Mouse (Mus musculus) erythroblast, adult 5-6 weeks (primary cell): Measurements from ENCODE around the gene Nmrk2. TPM values are rescaled to one million over a fixed set of nuclear protein-coding genes. Genes with fewer than 3 reads are reported as not detected.
"Not testable (repeated sequence)": the region's sequence is repeated elsewhere in the genome, so short reads cannot be mapped to it uniquely, and the experiment has no call there.

Experiments
- ATAC-seq: replicated peaks from 2 replicates; pipeline ENCODE4 v1.8.0; 2016; ENCODE audit warnings: moderate number of reproducible peaks, mild to moderate bottlenecking, moderate TSS enrichment, inconsistent platforms; ENCODE audit not compliant: poor library complexity, low FRiP score, severe bottlenecking
- total RNA-seq, 2 experiments: library from RNA; stranded (forward) in 1 of 2; stranded (reverse) in 1 of 2; fragments of 150-400 nt in 1 of 2; fragments of 200-764, 138-1000 nt in 1 of 2; gene quantifications; 2 replicates each; pipeline versions ENCODE4 v1.2.3 to v1.2.4; 2015 to 2017; ENCODE audit warnings: low replicate concordance in 2 of 2

The Nmrk2 gene
- total RNA-seq, 2 experiments from 2014 or later: not detected

DNA sequence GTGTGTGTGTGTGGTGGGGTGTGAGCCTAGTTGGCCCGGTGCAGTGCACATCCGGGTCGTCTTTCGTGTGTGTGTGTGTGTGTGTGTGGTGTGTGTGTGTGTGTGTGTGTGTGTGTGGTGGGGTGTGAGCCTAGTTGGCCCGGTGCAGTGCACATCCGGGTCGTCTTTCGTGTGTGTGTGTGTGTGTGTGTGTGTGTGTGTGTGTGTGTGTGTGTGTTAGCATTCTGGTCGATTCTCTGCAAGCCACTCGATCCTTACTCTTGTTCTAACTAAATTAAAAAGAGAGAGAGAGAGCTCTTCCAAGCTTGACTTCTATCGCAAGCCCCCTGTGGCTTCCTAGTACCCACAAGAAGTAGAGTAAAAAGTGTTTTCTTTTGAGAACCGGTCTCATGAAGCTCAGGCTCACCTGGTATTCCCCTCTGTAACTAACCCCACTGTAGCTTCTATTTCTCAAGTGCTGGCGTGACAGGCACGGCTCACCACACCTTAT is 32.4 kb downstream of the Nmrk2 start:
- not testable (repeated sequence) for ATAC-seq

DNA sequence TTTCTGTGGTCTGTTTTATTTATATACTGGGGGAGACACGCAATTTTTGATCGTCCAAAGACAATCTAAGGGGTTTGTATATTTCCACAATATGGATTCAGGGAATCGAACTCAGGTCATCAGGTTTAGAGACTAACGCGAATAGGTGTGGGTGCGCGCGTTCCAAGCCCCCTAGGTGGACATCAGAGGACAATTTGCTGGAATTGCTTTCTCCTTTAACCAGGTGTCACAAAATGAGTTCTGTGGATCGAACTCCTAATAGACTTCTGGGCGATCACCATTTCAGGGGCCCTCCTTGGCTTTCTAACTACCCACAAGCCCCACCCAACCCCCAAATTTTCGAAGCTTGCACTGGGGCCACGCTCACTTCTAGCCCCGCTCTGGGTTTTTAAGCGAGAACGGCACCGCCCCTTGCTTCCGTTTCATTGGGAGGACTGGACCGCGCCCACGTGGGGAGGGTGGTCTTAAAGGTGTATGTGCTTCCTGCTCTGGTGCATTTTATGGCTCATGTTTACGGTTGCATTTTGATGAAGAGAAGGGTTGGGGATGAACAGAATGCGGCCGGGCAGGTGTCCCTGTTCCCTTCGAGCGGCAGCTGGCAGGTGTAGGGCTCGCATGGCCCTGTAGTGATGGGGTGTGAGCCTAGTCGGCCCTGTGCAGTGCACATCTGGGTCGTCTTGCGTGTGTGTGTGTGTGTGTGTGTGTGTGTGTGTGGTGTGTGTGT is 33.2 kb downstream of the Nmrk2 start:
- ATAC-seq: peak; percentile 63

DNA sequence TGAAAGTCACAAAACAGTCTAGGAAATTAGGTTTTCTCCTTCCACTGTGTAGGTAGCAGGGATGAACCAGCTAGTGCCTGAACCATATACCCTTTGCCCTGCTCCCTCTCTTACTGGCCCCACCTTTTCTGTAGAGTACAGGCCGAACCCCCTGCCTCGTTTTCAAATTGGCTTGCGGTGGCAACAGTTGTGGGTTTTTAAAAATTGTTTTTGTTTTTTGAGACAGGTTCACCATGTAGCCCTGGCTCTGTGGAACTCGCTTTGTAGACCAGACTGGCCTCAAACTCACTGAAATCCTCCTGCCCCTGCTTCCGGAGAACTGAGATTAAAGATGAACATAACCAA is 33.8 kb downstream of the Nmrk2 start:
- ATAC-seq: peak; percentile 45

- peak; percentile 93 for ATAC-seq
These were observed 34.4 kb downstream of the Nmrk2 start, which contains the start of gene Pias4 for GRCm38 (mm10) chr10:81167200-81168086. TSS of gene Pias4 (minus strand) at chr10:81167923.

- no peak for ATAC-seq
These were observed 36.7 kb downstream of the Nmrk2 start for GRCm38 (mm10) chr10:81165118-81165517.

DNA sequence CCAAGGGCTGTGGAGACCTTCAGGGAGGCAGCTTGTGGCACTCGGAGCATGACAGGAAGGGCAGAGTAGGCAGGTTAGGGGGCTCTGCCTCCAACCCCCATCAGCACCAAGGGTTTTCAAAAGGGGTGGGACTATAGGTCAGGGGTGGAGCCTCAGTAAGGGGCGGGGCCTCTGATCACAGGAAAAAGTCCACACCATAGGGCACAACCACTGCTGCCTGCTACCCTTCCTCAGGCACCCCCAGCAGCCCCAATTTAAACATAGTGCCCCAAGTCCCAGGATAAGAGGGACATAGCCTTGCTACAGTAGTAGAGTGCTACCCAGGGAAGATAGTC is 39.6 kb downstream of the Nmrk2 start:
- 0 out of 2 replicates have a peak, but pooled peaks have one; percentile 16 for ATAC-seq

- 0 out of 2 replicates have a peak, but pooled peaks have one; percentile 4 for ATAC-seq
These were observed 40.1 kb downstream of the Nmrk2 start for GRCm38 (mm10) chr10:81161602-81162317.

DNA sequence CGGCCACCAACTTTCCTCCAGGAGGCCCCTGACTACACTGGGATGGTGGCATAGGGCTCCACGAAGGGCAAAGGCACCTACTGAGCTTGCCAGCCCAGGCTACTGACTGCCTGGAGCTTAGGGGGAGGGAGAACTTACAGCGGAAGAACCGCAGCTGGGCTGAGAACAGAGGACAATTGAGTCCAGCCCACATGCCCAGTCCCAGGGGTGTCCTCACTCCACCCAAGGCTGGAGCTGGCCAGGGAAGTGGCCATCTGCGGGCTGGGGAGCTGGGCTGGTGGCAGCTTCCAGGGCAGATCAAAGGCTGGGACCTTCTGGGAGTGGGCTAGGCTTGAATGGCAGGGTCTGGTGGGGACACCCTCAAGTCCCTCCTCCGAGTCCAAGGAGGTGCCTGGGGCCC is 47.1 kb downstream of the Nmrk2 start:
- ATAC-seq: no peak

DNA sequence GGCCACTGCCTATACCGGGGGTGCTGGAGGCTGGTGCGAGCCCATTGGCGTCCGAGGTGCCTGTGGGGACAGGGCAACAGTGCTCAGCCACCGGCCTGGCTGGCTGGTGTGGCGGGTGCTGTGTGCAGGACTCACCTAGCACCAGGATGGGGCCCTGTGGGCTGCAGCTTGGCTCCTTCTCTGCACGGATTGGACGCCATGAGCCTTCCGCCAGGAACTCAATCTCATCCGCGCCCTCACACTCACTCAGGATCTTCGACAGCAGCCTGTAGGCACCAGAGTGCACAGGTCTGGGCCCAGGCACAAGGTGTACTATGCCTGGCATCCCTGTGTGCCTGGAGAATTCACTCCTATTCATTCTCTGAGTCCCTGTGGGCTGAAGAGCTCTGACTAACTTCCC is 47.5 kb downstream of the Nmrk2 start:
- no peak for ATAC-seq

- no peak for ATAC-seq
These were observed 49.2 kb downstream of the Nmrk2 start for GRCm38 (mm10) chr10:81152609-81153008.

- no peak for ATAC-seq
These were observed 50.6 kb downstream of the Nmrk2 start for GRCm38 (mm10) chr10:81151261-81151660.

Other genes starting within 250 kb of the Nmrk2 start
- not detected in 2 replicates for gene Gng7, start 187.1 kb downstream of the Nmrk2 start, total RNA-seq (2015; ENCODE audit: low replicate concordance)
- not detected in 2 replicates for gene Gng7, start 187.1 kb downstream of the Nmrk2 start, total RNA-seq (2017; ENCODE audit: low replicate concordance)
- gene Diras1, start 176.4 kb downstream of the Nmrk2 start, total RNA-seq (2015; ENCODE audit: low replicate concordance): not detected in 2 replicates
- gene Diras1, start 176.4 kb downstream of the Nmrk2 start, total RNA-seq (2017; ENCODE audit: low replicate concordance): not detected in 2 replicates
- 2.1 and 2.5 TPM in 2 replicates for gene Slc39a3, start 164.6 kb downstream of the Nmrk2 start, total RNA-seq (2015; ENCODE audit: low replicate concordance)
- gene Slc39a3, start 164.6 kb downstream of the Nmrk2 start, total RNA-seq (2017; ENCODE audit: low replicate concordance): 2.7 and 3.8 TPM in 2 replicates
- gene Sgta, start 141.9 kb downstream of the Nmrk2 start, total RNA-seq (2015; ENCODE audit: low replicate concordance): 6.7 and 20.3 TPM in 2 replicates
- 14.8 and 18.1 TPM in 2 replicates for gene Sgta, start 141.9 kb downstream of the Nmrk2 start, total RNA-seq (2017; ENCODE audit: low replicate concordance)
- 1.9 TPM in 1 of 2 replicates, not detected in the other for gene Thop1, start 132.0 kb downstream of the Nmrk2 start, total RNA-seq (2015; ENCODE audit: low replicate concordance)
- 3.1 and 4.1 TPM in 2 replicates for gene Thop1, start 132.0 kb downstream of the Nmrk2 start, total RNA-seq (2017; ENCODE audit: low replicate concordance)
- not detected in 2 replicates for gene Creb3l3, start 103.2 kb downstream of the Nmrk2 start, total RNA-seq (2015; ENCODE audit: low replicate concordance)
- not detected in 2 replicates for gene Creb3l3, start 103.2 kb downstream of the Nmrk2 start, total RNA-seq (2017; ENCODE audit: low replicate concordance)
- gene Map2k2, start 96.1 kb downstream of the Nmrk2 start, total RNA-seq (2015; ENCODE audit: low replicate concordance): 22.2 and 31.5 TPM in 2 replicates
- gene Map2k2, start 96.1 kb downstream of the Nmrk2 start, total RNA-seq (2017; ENCODE audit: low replicate concordance): 34.2 and 49.9 TPM in 2 replicates
- gene Zbtb7a, start 66.8 kb downstream of the Nmrk2 start, total RNA-seq (2015; ENCODE audit: low replicate concordance): 11.5 and 13.2 TPM in 2 replicates
- gene Zbtb7a, start 66.8 kb downstream of the Nmrk2 start, total RNA-seq (2017; ENCODE audit: low replicate concordance): 10.1 and 14.2 TPM in 2 replicates
- 4.4 and 11.3 TPM in 2 replicates for gene Pias4, start 34.1 kb downstream of the Nmrk2 start, total RNA-seq (2015; ENCODE audit: low replicate concordance)
- 12.3 and 19.3 TPM in 2 replicates for gene Pias4, start 34.1 kb downstream of the Nmrk2 start, total RNA-seq (2017; ENCODE audit: low replicate concordance)
- 227 and 267 TPM in 2 replicates for gene Eef2, start 25.4 kb downstream of the Nmrk2 start, total RNA-seq (2015; ENCODE audit: low replicate concordance)
- 388 and 458 TPM in 2 replicates for gene Eef2, start 25.4 kb downstream of the Nmrk2 start, total RNA-seq (2017; ENCODE audit: low replicate concordance)
- 3.3 and 7.3 TPM in 2 replicates for gene Dapk3, start 19.0 kb downstream of the Nmrk2 start, total RNA-seq (2015; ENCODE audit: low replicate concordance)
- gene Dapk3, start 19.0 kb downstream of the Nmrk2 start, total RNA-seq (2017; ENCODE audit: low replicate concordance): 10.8 and 11.8 TPM in 2 replicates
- not detected in 2 replicates for gene 4930442H23Rik, start 18.2 kb downstream of the Nmrk2 start, total RNA-seq (2015; ENCODE audit: low replicate concordance)
- not detected in 2 replicates for gene 4930442H23Rik, start 18.2 kb downstream of the Nmrk2 start, total RNA-seq (2017; ENCODE audit: low replicate concordance)
- gene Atcay, start 28.8 kb upstream of the Nmrk2 start, total RNA-seq (2015; ENCODE audit: low replicate concordance): not detected in 2 replicates
- gene Atcay, start 28.8 kb upstream of the Nmrk2 start, total RNA-seq (2017; ENCODE audit: low replicate concordance): not detected in 2 replicates
- not detected in 2 replicates for gene Zfr2, start 31.1 kb upstream of the Nmrk2 start, total RNA-seq (2015; ENCODE audit: low replicate concordance)
- gene Zfr2, start 31.1 kb upstream of the Nmrk2 start, total RNA-seq (2017; ENCODE audit: low replicate concordance): not detected in 2 replicates
- gene Matk, start 50.9 kb upstream of the Nmrk2 start, total RNA-seq (2015; ENCODE audit: low replicate concordance): 0.42 and 0.96 TPM in 2 replicates
- 4.3 TPM in 2 replicates for gene Matk, start 50.9 kb upstream of the Nmrk2 start, total RNA-seq (2017; ENCODE audit: low replicate concordance)
- gene Mrpl54, start 64.9 kb upstream of the Nmrk2 start, total RNA-seq (2015; ENCODE audit: low replicate concordance): 6.3 and 56.3 TPM in 2 replicates
- 23.1 and 36.6 TPM in 2 replicates for gene Mrpl54, start 64.9 kb upstream of the Nmrk2 start, total RNA-seq (2017; ENCODE audit: low replicate concordance)
- gene Apba3, start 64.9 kb upstream of the Nmrk2 start, total RNA-seq (2015; ENCODE audit: low replicate concordance): 3.3 and 4.4 TPM in 2 replicates
- 4.3 and 10.8 TPM in 2 replicates for gene Apba3, start 64.9 kb upstream of the Nmrk2 start, total RNA-seq (2017; ENCODE audit: low replicate concordance)
- gene Tjp3, start 89.5 kb upstream of the Nmrk2 start, total RNA-seq (2015; ENCODE audit: low replicate concordance): 3.3 TPM in 1 of 2 replicates, not detected in the other
- gene Tjp3, start 89.5 kb upstream of the Nmrk2 start, total RNA-seq (2017; ENCODE audit: low replicate concordance): 0.60 and 1.7 TPM in 2 replicates
- 9.6 and 11.3 TPM in 2 replicates for gene Pip5k1c, start 90.9 kb upstream of the Nmrk2 start, total RNA-seq (2015; ENCODE audit: low replicate concordance)
- gene Pip5k1c, start 90.9 kb upstream of the Nmrk2 start, total RNA-seq (2017; ENCODE audit: low replicate concordance): 10.8 and 11.3 TPM in 2 replicates
- 5.6 and 6.1 TPM in 2 replicates for gene Cactin, start 119.1 kb upstream of the Nmrk2 start, total RNA-seq (2015; ENCODE audit: low replicate concordance)
- gene Cactin, start 119.1 kb upstream of the Nmrk2 start, total RNA-seq (2017; ENCODE audit: low replicate concordance): 18.0 and 27.7 TPM in 2 replicates
- not detected in 2 replicates for gene Tbxa2r, start 126.7 kb upstream of the Nmrk2 start, total RNA-seq (2015; ENCODE audit: low replicate concordance)
- not detected in 2 replicates for gene Tbxa2r, start 126.7 kb upstream of the Nmrk2 start, total RNA-seq (2017; ENCODE audit: low replicate concordance)
- not detected in 2 replicates for gene Gipc3, start 141.2 kb upstream of the Nmrk2 start, total RNA-seq (2015; ENCODE audit: low replicate concordance)
- gene Gipc3, start 141.2 kb upstream of the Nmrk2 start, total RNA-seq (2017; ENCODE audit: low replicate concordance): not detected in 2 replicates
- 9.2 and 14.6 TPM in 2 replicates for gene Hmg20b, start 148.4 kb upstream of the Nmrk2 start, total RNA-seq (2015; ENCODE audit: low replicate concordance)
- gene Hmg20b, start 148.4 kb upstream of the Nmrk2 start, total RNA-seq (2017; ENCODE audit: low replicate concordance): 14.1 and 30.2 TPM in 2 replicates
- 1.9 and 2.5 TPM in 2 replicates for gene Mfsd12, start 155.4 kb upstream of the Nmrk2 start, total RNA-seq (2015; ENCODE audit: low replicate concordance)
- gene Mfsd12, start 155.4 kb upstream of the Nmrk2 start, total RNA-seq (2017; ENCODE audit: low replicate concordance): 8.7 and 10.6 TPM in 2 replicates
- 15.6 and 27.0 TPM in 2 replicates for gene 4930404N11Rik, start 163.8 kb upstream of the Nmrk2 start, total RNA-seq (2015; ENCODE audit: low replicate concordance)
- 35.7 and 41.5 TPM in 2 replicates for gene 4930404N11Rik, start 163.8 kb upstream of the Nmrk2 start, total RNA-seq (2017; ENCODE audit: low replicate concordance)
- 286 and 325 TPM in 2 replicates for gene Fzr1, start 176.5 kb upstream of the Nmrk2 start, total RNA-seq (2015; ENCODE audit: low replicate concordance)
- 463 and 486 TPM in 2 replicates for gene Fzr1, start 176.5 kb upstream of the Nmrk2 start, total RNA-seq (2017; ENCODE audit: low replicate concordance)
- gene Dohh, start 182.4 kb upstream of the Nmrk2 start, total RNA-seq (2015; ENCODE audit: low replicate concordance): 10.4 and 11.7 TPM in 2 replicates
- 32.5 and 33.7 TPM in 2 replicates for gene Dohh, start 182.4 kb upstream of the Nmrk2 start, total RNA-seq (2017; ENCODE audit: low replicate concordance)
- gene Gm48551, start 182.4 kb upstream of the Nmrk2 start, total RNA-seq (2015; ENCODE audit: low replicate concordance): 2.5 and 3.7 TPM in 2 replicates
- gene Gm48551, start 182.4 kb upstream of the Nmrk2 start, total RNA-seq (2017; ENCODE audit: low replicate concordance): 1.3 TPM in 1 of 2 replicates, not detected in the other
- gene Gm48552, start 187.0 kb upstream of the Nmrk2 start, total RNA-seq (2015; ENCODE audit: low replicate concordance): not detected in 2 replicates
- 5.6 TPM in 1 of 2 replicates, not detected in the other for gene Gm48552, start 187.0 kb upstream of the Nmrk2 start, total RNA-seq (2017; ENCODE audit: low replicate concordance)
- gene Smim24, start 191.0 kb upstream of the Nmrk2 start, total RNA-seq (2015; ENCODE audit: low replicate concordance): 5.4 TPM in 1 of 2 replicates, not detected in the other
- gene Smim24, start 191.0 kb upstream of the Nmrk2 start, total RNA-seq (2017; ENCODE audit: low replicate concordance): 1.8 and 3.8 TPM in 2 replicates